Mouse (Mus musculus) G1E (cell line): ENCODE data around the gene Cntnap1. TPM values are rescaled to one million over a fixed set of nuclear protein-coding genes. Genes with fewer than 3 reads are reported as not detected.

ENCODE experiments used
- ATAC-seq: 2 replicates; pipeline ENCODE4 v1.8.0; 2016; ENCODE audit warnings: mild to moderate bottlenecking; ENCODE audit not compliant: insufficient number of reproducible peaks, poor library complexity, low FRiP score, severe bottlenecking; ENCODE audit errors: extremely low read depth
- DNase-seq: peaks from one replicate; pipeline ENCODE4 v3.0.0; 2012; ENCODE audit warnings: low spot score
- H3K27me3 ChIP-seq: 2 replicates; pipeline ENCODE4 v1.6.1; 2012; ENCODE audit warnings: mild to moderate bottlenecking, low read length, inconsistent platforms; ENCODE audit not compliant: insufficient read depth
- H3K36me3 ChIP-seq: replicated peaks from 2 replicates; pipeline ENCODE3; 2012; ENCODE audit warnings: mild to moderate bottlenecking, inconsistent platforms
- H3K4me1 ChIP-seq: 2 replicates; pipeline ENCODE4 v1.6.1; 2012; ENCODE audit warnings: low read depth, low read length, inconsistent platforms, mixed read lengths; ENCODE audit not compliant: insufficient read depth
- H3K4me3 ChIP-seq: 2 replicates; pipeline ENCODE4 v1.5.1; 2012; ENCODE audit warnings: low read depth, mild to moderate bottlenecking, inconsistent platforms, low read length, moderate library complexity, mixed read lengths
- H3K9me3 ChIP-seq: replicated peaks from 2 replicates; pipeline ENCODE4 v1.6.1; 2012; ENCODE audit warnings: inconsistent platforms
- CTCF ChIP-seq: IDR thresholded peaks from 2 replicates; pipeline ENCODE4 v1.5.1; 2012; ENCODE audit warnings: low read depth, low read length, inconsistent platforms, mixed read lengths
- GATA1 ChIP-seq: IDR thresholded peaks from 2 replicates; pipeline ENCODE4 v1.6.1; 2012; ENCODE audit warnings: borderline replicate concordance, low read length, inconsistent platforms, mixed read lengths
- GATA2 ChIP-seq: IDR thresholded peaks from 2 replicates; pipeline ENCODE4 v1.6.1; 2012; ENCODE audit warnings: low read depth, low read length, inconsistent platforms, borderline replicate concordance
- POLR2AphosphoS5 ChIP-seq: IDR thresholded peaks from 2 replicates; pipeline ENCODE4 v1.6.1; 2012; ENCODE audit warnings: low read depth, low read length, inconsistent platforms; ENCODE audit not compliant: insufficient replicate concordance
- TAL1 ChIP-seq: conservative IDR thresholded peaks from 2 replicates; pipeline ENCODE4 v1.6.1; 2012; ENCODE audit warnings: low read depth, low read length, inconsistent platforms, mixed read lengths
- polyA plus RNA-seq: library from polyadenylated mRNA; stranded (reverse); fragments of >175 nt; gene quantifications from 2 replicates; pipeline ENCODE4 v1.2.3, GENCODE M21; 2012
- total RNA-seq, 2 experiments: library from RNA; stranded (forward) in 1 of 2; stranded (reverse) in 1 of 2; fragments of 200-1000 nt in 1 of 2; fragments of >200 nt in 1 of 2; fragmentation: Nextera tagmentation in 1 of 2; gene quantifications; 2 replicates each; pipeline ENCODE4 v1.2.3; 2014 to 2017

The Cntnap1 gene
- total and polyA plus RNA-seq, 3 experiments, result under 0.01 to 0.02 TPM; not detected in 1

DNA sequence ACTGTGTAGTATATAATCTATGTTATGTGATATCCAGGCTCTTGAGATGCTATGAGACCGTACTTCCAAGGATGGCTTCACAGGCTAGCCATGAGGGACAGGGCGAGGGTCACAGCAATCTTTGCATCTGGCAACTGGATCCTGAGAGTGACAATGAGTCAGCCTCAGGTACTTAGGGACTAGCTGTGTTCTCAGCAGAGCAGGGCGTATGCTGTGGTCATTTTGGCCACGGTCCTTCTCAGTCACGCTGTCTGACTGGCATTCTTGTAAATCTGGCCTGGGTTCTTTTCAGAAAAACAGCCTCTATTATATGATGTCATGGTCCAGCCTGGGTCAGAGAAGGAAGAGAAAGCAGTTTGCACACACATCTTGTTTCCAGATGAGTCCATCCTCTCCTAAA lies 66.5 kb downstream of the Cntnap1 start:
- Histone ChIP-seq H3K36me3 (no peaks in the 10 kb centered on the region), H3K9me3 (no peaks in the 10 kb centered on the region), H3K4me3 (no peak overlapping the region), H3K4me1 (peaks cover 18% of the 10 kb centered on the region), H3K27me3 (peaks cover 23% of the 10 kb centered on the region)
- ATAC-seq (no peak), DNase-seq (no peak)
- TF ChIP-seq GATA2 (no peak), TAL1 (no peak), GATA1 (no peak), CTCF (no peak), POLR2AphosphoS5 (no peak)

DNA sequence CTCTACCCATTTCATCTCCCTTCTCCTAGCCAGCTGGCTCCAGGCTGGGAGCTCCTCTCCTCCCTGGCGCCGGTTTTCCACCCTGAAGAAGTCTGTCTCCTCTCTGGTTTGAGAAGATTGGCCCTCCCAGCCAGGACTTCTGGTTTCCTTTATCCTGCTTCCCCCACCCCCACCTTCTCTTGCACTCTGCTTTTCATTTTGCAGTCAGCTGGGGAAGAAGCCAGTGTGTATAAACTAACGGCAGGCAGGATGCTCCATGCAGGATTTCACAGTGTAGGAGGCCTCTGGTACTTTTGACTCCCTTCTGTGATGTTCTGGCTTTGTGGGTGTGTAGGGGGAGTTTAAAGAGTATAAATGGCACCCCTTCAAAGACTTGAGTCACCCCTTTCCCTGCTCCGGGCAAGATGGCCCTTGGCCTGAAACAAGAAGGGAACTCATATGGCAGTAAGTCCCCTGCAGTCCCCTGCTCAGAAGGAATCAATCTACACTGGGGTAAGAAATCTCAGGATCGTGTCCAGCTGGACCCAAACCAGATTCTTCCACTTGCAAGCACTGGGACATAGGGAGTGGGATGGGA lies 67.8 kb downstream of the Cntnap1 start:
- peaks cover 5% of the 10 kb centered on the region for H3K4me1 ChIP-seq
- no peaks in the 10 kb centered on the region for H3K9me3 ChIP-seq
- DNase-seq (no peak), ATAC-seq (no peak)
- H3K27me3 ChIP-seq, result peaks cover 37% of the 10 kb centered on the region
- no peak overlapping the region for H3K4me3 ChIP-seq
- no peak for TF ChIP-seq CTCF
- no peak for TF ChIP-seq GATA1
- TF ChIP-seq POLR2AphosphoS5, result no peak
- TF ChIP-seq TAL1, result no peak
- H3K36me3 ChIP-seq, result no peaks in the 10 kb centered on the region

Other genes starting within 250 kb of the Cntnap1 start
Only the 20 nearest of the 25 such genes appear.
- gene Naglu, start 100.5 kb upstream of the Cntnap1 start, total RNA-seq (2014; fragmentation: Nextera tagmentation), result 6.1 and 6.3 TPM in 2 replicates
- 14.2 and 18.4 TPM in 2 replicates for gene Naglu, start 100.5 kb upstream of the Cntnap1 start, total RNA-seq (2017)
- gene Naglu, start 100.5 kb upstream of the Cntnap1 start, polyA plus RNA-seq, result 5.1 and 6.4 TPM in 2 replicates
- not detected in 2 replicates for gene Hsd17b1, start 92.1 kb upstream of the Cntnap1 start, total RNA-seq (2014; fragmentation: Nextera tagmentation)
- gene Hsd17b1, start 92.1 kb upstream of the Cntnap1 start, total RNA-seq (2017), result 0.44 and 0.76 TPM in 2 replicates
- gene Hsd17b1, start 92.1 kb upstream of the Cntnap1 start, polyA plus RNA-seq, result 0.12 and 0.20 TPM in 2 replicates
- gene Coasy, start 88.0 kb upstream of the Cntnap1 start, total RNA-seq (2014; fragmentation: Nextera tagmentation), result 23.6 and 26.7 TPM in 2 replicates
- 31.7 and 32.6 TPM in 2 replicates for gene Coasy, start 88.0 kb upstream of the Cntnap1 start, total RNA-seq (2017)
- 39.3 and 43.6 TPM in 2 replicates for gene Coasy, start 88.0 kb upstream of the Cntnap1 start, polyA plus RNA-seq
- 40.5 and 43.2 TPM in 2 replicates for gene Mlx, start 83.2 kb upstream of the Cntnap1 start, total RNA-seq (2014; fragmentation: Nextera tagmentation)
- 45.5 and 45.9 TPM in 2 replicates for gene Mlx, start 83.2 kb upstream of the Cntnap1 start, total RNA-seq (2017)
- 13.0 and 17.8 TPM in 2 replicates for gene Mlx, start 83.2 kb upstream of the Cntnap1 start, polyA plus RNA-seq
- gene Psmc3ip, start 75.1 kb upstream of the Cntnap1 start, total RNA-seq (2014; fragmentation: Nextera tagmentation), result 11.1 and 15.7 TPM in 2 replicates
- gene Psmc3ip, start 75.1 kb upstream of the Cntnap1 start, total RNA-seq (2017), result 27.0 and 29.8 TPM in 2 replicates
- gene Psmc3ip, start 75.1 kb upstream of the Cntnap1 start, polyA plus RNA-seq, result 20.5 and 20.6 TPM in 2 replicates
- 12.0 and 13.4 TPM in 2 replicates for gene Retreg3, start 50.6 kb upstream of the Cntnap1 start, total RNA-seq (2014; fragmentation: Nextera tagmentation)
- gene Retreg3, start 50.6 kb upstream of the Cntnap1 start, total RNA-seq (2017), result 43.2 and 44.0 TPM in 2 replicates
- 7.7 and 9.4 TPM in 2 replicates for gene Retreg3, start 50.6 kb upstream of the Cntnap1 start, polyA plus RNA-seq
- 39.8 and 42.0 TPM in 2 replicates for gene Tubg1, start 50.6 kb upstream of the Cntnap1 start, total RNA-seq (2014; fragmentation: Nextera tagmentation)
- 46.0 and 47.5 TPM in 2 replicates for gene Tubg1, start 50.6 kb upstream of the Cntnap1 start, total RNA-seq (2017)
- 96.1 and 120 TPM in 2 replicates for gene Tubg1, start 50.6 kb upstream of the Cntnap1 start, polyA plus RNA-seq
- gene Tubg2, start 14.6 kb upstream of the Cntnap1 start, total RNA-seq (2014; fragmentation: Nextera tagmentation), result not detected in 2 replicates
- gene Tubg2, start 14.6 kb upstream of the Cntnap1 start, total RNA-seq (2017), result not detected in 2 replicates
- gene Tubg2, start 14.6 kb upstream of the Cntnap1 start, polyA plus RNA-seq, result not detected in 2 replicates
- gene Plekhh3, start 828 bp downstream of the Cntnap1 start, total RNA-seq (2014; fragmentation: Nextera tagmentation), result 0.49 and 2.6 TPM in 2 replicates
- 1.5 and 1.9 TPM in 2 replicates for gene Plekhh3, start 828 bp downstream of the Cntnap1 start, total RNA-seq (2017)
- gene Plekhh3, start 828 bp downstream of the Cntnap1 start, polyA plus RNA-seq, result 3.8 and 4.8 TPM in 2 replicates
- gene Ccr10, start 4.9 kb downstream of the Cntnap1 start, total RNA-seq (2014; fragmentation: Nextera tagmentation), result not detected in 2 replicates
- not detected in 2 replicates for gene Ccr10, start 4.9 kb downstream of the Cntnap1 start, total RNA-seq (2017)
- gene Ccr10, start 4.9 kb downstream of the Cntnap1 start, polyA plus RNA-seq, result not detected in 2 replicates
- gene Ezh1, start 55.9 kb downstream of the Cntnap1 start, total RNA-seq (2014; fragmentation: Nextera tagmentation), result 46.1 and 55.9 TPM in 2 replicates
- 23.9 and 25.4 TPM in 2 replicates for gene Ezh1, start 55.9 kb downstream of the Cntnap1 start, total RNA-seq (2017)
- gene Ezh1, start 55.9 kb downstream of the Cntnap1 start, polyA plus RNA-seq, result 2.0 and 4.2 TPM in 2 replicates
- gene Ramp2, start 75.5 kb downstream of the Cntnap1 start, total RNA-seq (2014; fragmentation: Nextera tagmentation), result not detected in 2 replicates
- 0.27 TPM in 1 of 2 replicates, not detected in the other for gene Ramp2, start 75.5 kb downstream of the Cntnap1 start, total RNA-seq (2017)
- 0.04 and 0.10 TPM in 2 replicates for gene Ramp2, start 75.5 kb downstream of the Cntnap1 start, polyA plus RNA-seq
- 482 and 539 TPM in 2 replicates for gene Vps25, start 83.2 kb downstream of the Cntnap1 start, total RNA-seq (2014; fragmentation: Nextera tagmentation)
- 98.4 and 104 TPM in 2 replicates for gene Vps25, start 83.2 kb downstream of the Cntnap1 start, total RNA-seq (2017)
- 140 and 170 TPM in 2 replicates for gene Vps25, start 83.2 kb downstream of the Cntnap1 start, polyA plus RNA-seq
- 21.2 and 27.2 TPM in 2 replicates for gene Wnk4, start 90.0 kb downstream of the Cntnap1 start, total RNA-seq (2014; fragmentation: Nextera tagmentation)
- 2.3 and 4.2 TPM in 2 replicates for gene Wnk4, start 90.0 kb downstream of the Cntnap1 start, total RNA-seq (2017)
- gene Wnk4, start 90.0 kb downstream of the Cntnap1 start, polyA plus RNA-seq, result 45.0 and 48.7 TPM in 2 replicates
- 1.5 TPM in 1 of 2 replicates, not detected in the other for gene Cntd1, start 108.5 kb downstream of the Cntnap1 start, total RNA-seq (2014; fragmentation: Nextera tagmentation)
- gene Cntd1, start 108.5 kb downstream of the Cntnap1 start, total RNA-seq (2017), result 0.81 and 1.1 TPM in 2 replicates
- 0.02 TPM in 1 of 2 replicates, not detected in the other for gene Cntd1, start 108.5 kb downstream of the Cntnap1 start, polyA plus RNA-seq
- gene Coa3, start 108.6 kb downstream of the Cntnap1 start, total RNA-seq (2014; fragmentation: Nextera tagmentation), result 52.6 and 54.1 TPM in 2 replicates
- 58.1 and 65.9 TPM in 2 replicates for gene Coa3, start 108.6 kb downstream of the Cntnap1 start, total RNA-seq (2017)
- 16.8 and 39.8 TPM in 2 replicates for gene Coa3, start 108.6 kb downstream of the Cntnap1 start, polyA plus RNA-seq
- gene Becn1, start 131.8 kb downstream of the Cntnap1 start, total RNA-seq (2014; fragmentation: Nextera tagmentation), result 42.5 and 46.3 TPM in 2 replicates
- gene Becn1, start 131.8 kb downstream of the Cntnap1 start, total RNA-seq (2017), result 142 and 148 TPM in 2 replicates
- 97.7 and 109 TPM in 2 replicates for gene Becn1, start 131.8 kb downstream of the Cntnap1 start, polyA plus RNA-seq
- 300 and 317 TPM in 2 replicates for gene Psme3, start 145.7 kb downstream of the Cntnap1 start, total RNA-seq (2014; fragmentation: Nextera tagmentation)
- gene Psme3, start 145.7 kb downstream of the Cntnap1 start, total RNA-seq (2017), result 98.7 and 113 TPM in 2 replicates
- 68.6 and 68.8 TPM in 2 replicates for gene Psme3, start 145.7 kb downstream of the Cntnap1 start, polyA plus RNA-seq
- gene Aoc2, start 154.5 kb downstream of the Cntnap1 start, total RNA-seq (2014; fragmentation: Nextera tagmentation), result 18.1 and 19.5 TPM in 2 replicates
- 4.5 and 4.6 TPM in 2 replicates for gene Aoc2, start 154.5 kb downstream of the Cntnap1 start, total RNA-seq (2017)
- gene Aoc2, start 154.5 kb downstream of the Cntnap1 start, polyA plus RNA-seq, result 10.0 and 10.1 TPM in 2 replicates
- gene Aoc3, start 160.1 kb downstream of the Cntnap1 start, total RNA-seq (2014; fragmentation: Nextera tagmentation), result 2.5 TPM in 1 of 2 replicates, not detected in the other
- gene Aoc3, start 160.1 kb downstream of the Cntnap1 start, total RNA-seq (2017), result 0.16 TPM in 1 of 2 replicates, not detected in the other
- gene Aoc3, start 160.1 kb downstream of the Cntnap1 start, polyA plus RNA-seq, result 0.07 and 0.10 TPM in 2 replicates